Mouse (Mus musculus) heart, embryonic 13.5 days (tissue): Measurements from ENCODE around the gene 6330409D20Rik. TPM values are rescaled to one million over a fixed set of nuclear protein-coding genes. Genes with fewer than 3 reads are reported as not detected.

Source experiments
- ATAC-seq: fragments of 200-750 bp; cut with Nextera tagmentation; 2 replicates; pipeline ENCODE4 v1.8.0; 2017; ENCODE audit warnings: moderate TSS enrichment; ENCODE audit not compliant: insufficient number of reproducible peaks, low FRiP score, low TSS enrichment; ENCODE audit errors: extremely low read depth
- H3K27ac ChIP-seq: fragments of 300-500 bp; sonication (generic); replicated peaks from 2 replicates; pipeline ENCODE4 v1.5.1; 2015; ENCODE audit warnings: moderate library complexity, mild to moderate bottlenecking, inconsistent platforms
- H3K27me3 ChIP-seq: fragments of 300-500 bp; sonication (generic); replicated peaks from 2 replicates; pipeline ENCODE4 v1.6.1; 2015; ENCODE audit warnings: mild to moderate bottlenecking, inconsistent platforms
- H3K36me3 ChIP-seq: fragments of 300-500 bp; sonication (generic); 2 replicates; pipeline ENCODE4 v1.6.1; 2015; ENCODE audit warnings: mild to moderate bottlenecking, inconsistent platforms
- H3K4me1 ChIP-seq: fragments of 300-500 bp; sonication (generic); 2 replicates; pipeline ENCODE4 v1.6.1; 2015; ENCODE audit warnings: inconsistent platforms
- H3K4me2 ChIP-seq: fragments of 300-500 bp; sonication (generic); 2 replicates; pipeline ENCODE4 v1.6.1; 2015; ENCODE audit warnings: inconsistent platforms, mild to moderate bottlenecking, moderate library complexity
- H3K4me3 ChIP-seq: fragments of 300-500 bp; sonication (generic); 2 replicates; pipeline ENCODE4 v1.5.1; 2015; ENCODE audit warnings: moderate library complexity, mild to moderate bottlenecking, inconsistent platforms
- H3K9ac ChIP-seq: fragments of 300-500 bp; sonication (generic); 2 replicates; pipeline ENCODE4 v1.6.1; 2015; ENCODE audit warnings: inconsistent platforms, mild to moderate bottlenecking, moderate library complexity
- H3K9me3 ChIP-seq: fragments of 300-500 bp; sonication (generic); 2 replicates; pipeline ENCODE4 v1.6.1; 2016; ENCODE audit warnings: inconsistent platforms
- WGBS: fragments of 180-500 bp; shearing (Covaris S2); methylation state at CpG from one replicate; pipeline ENCODE4 v1.1.7; 2015; ENCODE audit warnings: mixed read lengths; 5-methylcytosine and 5-hydroxymethylcytosine counted together
- polyA plus RNA-seq: library from polyadenylated mRNA; unstranded; fragments of >200 nt; fragmentation: Nextera tagmentation; extraction: Ambion mirVana; gene quantifications from 2 replicates; pipeline ENCODE4 v1.2.1, GENCODE M21; 2015

The 6330409D20Rik gene
- polyA plus RNA-seq, 1 experiment from 2014 or later, result 0.28 TPM

DNA sequence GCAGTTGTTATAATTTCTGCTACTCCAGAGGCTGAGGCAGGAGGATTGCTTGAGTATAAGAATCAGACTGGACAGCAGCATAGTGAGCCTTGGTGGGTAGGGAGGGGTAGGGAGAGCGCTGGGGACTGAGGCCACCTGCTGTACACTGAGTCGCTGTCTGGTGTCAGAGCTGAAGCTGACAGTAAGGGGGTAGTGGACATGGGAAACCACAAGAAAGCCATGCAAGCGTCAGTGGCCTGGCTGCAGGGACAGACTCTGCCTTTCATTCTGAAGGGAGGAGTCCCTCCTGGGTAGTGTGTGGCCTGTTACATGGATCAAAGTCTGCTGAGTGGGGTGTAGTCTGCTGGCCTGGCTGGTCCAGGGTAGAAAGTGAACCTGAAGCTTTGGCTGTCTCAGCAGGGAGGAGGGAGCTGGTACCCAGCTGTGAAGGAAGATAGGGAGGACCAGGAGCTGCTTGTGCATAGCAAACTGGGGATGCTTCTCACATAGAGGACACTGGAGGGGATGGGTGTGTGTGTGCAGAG is 4.4 kb downstream of the 6330409D20Rik start:
- no peaks in the 10 kb centered on the region for H3K9me3 ChIP-seq
- H3K9ac ChIP-seq, result peak overlapping the region; percentile 50; the same call in 1 of the 2 replicates
- no peak overlapping the region for H3K4me3 ChIP-seq
- H3K4me1 ChIP-seq, result peaks cover 59% of the 10 kb centered on the region
- 0 out of 2 replicates have a peak overlapping the region, but pooled peaks have one; percentile 10 for H3K4me2 ChIP-seq
- 48% methylated on average over 3 of the region's 3 CpGs for WGBS
- peaks cover 14% of the 10 kb centered on the region for H3K36me3 ChIP-seq
- H3K27ac ChIP-seq, result peak overlapping the region; percentile 83
- ATAC-seq, result no peak
- H3K27me3 ChIP-seq, result peaks cover 22% of the 10 kb centered on the region

DNA sequence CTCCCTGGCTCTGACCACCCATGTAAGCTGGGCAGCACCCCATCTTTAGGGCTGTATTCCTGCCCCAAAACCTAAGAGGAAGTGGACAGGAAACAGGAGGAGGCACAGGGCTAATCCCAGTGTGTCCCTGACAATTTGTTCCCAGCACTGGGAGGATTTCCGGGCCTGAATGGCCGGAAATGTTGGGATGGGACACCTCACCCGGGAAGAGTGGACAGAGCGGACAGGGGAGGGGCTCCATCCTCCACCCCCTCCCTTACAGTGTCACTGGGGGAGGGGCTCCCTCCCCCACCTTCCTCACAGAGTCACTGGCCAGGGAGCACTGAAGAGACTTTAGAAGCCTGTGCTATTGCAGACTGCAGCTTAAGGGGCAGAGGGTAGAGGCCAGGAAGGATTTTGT is 5.9 kb downstream of the 6330409D20Rik start:
- Histone ChIP-seq H3K4me1 (peaks cover 64% of the 10 kb centered on the region), H3K36me3 (peaks cover 14% of the 10 kb centered on the region), H3K9me3 (no peaks in the 10 kb centered on the region), H3K27me3 (peaks cover 8% of the 10 kb centered on the region), H3K4me3 (no peak overlapping the region), H3K27ac (peak overlapping the region; percentile 83), H3K4me2 (peak overlapping the region; percentile 33), H3K9ac (no peak overlapping the region)
- ATAC-seq, result no peak
- 50% methylated on average over 4 of the region's 4 CpGs for WGBS

DNA sequence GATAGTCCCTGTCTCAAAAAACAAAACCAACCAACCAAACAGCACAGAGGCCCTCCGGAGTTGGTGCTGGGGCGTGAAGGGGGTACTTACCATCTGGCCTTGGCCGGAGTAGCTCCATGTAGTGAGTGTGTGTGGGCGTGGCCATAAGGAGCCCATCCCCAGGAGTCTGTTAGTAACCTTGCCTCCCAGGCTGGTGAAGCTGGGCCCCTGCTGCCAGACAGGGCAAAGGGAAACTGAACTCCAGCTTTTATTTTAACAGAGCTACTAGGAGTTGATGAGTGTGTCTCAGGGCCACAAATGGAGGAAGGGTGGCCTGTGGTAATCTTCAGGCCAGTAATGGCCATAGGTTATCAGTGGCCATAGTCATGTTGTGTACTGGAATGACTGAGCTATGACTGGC is 6.3 kb downstream of the 6330409D20Rik start:
- Histone ChIP-seq H3K9ac (no peak overlapping the region; the same call in 1 of the 2 replicates), H3K4me3 (no peak overlapping the region), H3K4me2 (peak overlapping the region; percentile 17; the same call in 1 of the 2 replicates), H3K27me3 (peaks cover 3% of the 10 kb centered on the region), H3K27ac (peak overlapping the region; percentile 83), H3K9me3 (no peaks in the 10 kb centered on the region), H3K36me3 (peaks cover 14% of the 10 kb centered on the region), H3K4me1 (peaks cover 69% of the 10 kb centered on the region)
- no peak for ATAC-seq
- WGBS, result 40% methylated on average over 4 of the region's 4 CpGs

GRCm38 (mm10) chr2:32732695-32733094 is 8.1 kb downstream of the 6330409D20Rik start:
- Histone ChIP-seq H3K9me3 (no peaks in the 10 kb centered on the region), H3K27me3 (no peaks in the 10 kb centered on the region; the same call in 1 of the 2 replicates), H3K27ac (peak overlapping the region; percentile 83), H3K36me3 (peaks cover 8% of the 10 kb centered on the region), H3K4me2 (no peak overlapping the region), H3K4me1 (peaks cover 75% of the 10 kb centered on the region), H3K9ac (no peak overlapping the region), H3K4me3 (no peak overlapping the region)
- ATAC-seq, result no peak
- WGBS, result 62% methylated on average over 6 of the region's 6 CpGs

- H3K4me3 ChIP-seq, result no peak overlapping the region
- H3K27me3 ChIP-seq, result no peaks in the 10 kb centered on the region; the same call in 1 of the 2 replicates
- 0 out of 2 replicates have a peak overlapping the region, but pooled peaks have one; percentile 69 for H3K9ac ChIP-seq
- no peak for ATAC-seq
- peak overlapping the region; percentile 73 for H3K4me2 ChIP-seq
- peak overlapping the region; percentile 83 for H3K27ac ChIP-seq
- H3K9me3 ChIP-seq, result no peaks in the 10 kb centered on the region
- 0 out of 2 replicates have a peak, but pooled peaks cover 3% of the 10 kb centered on the region for H3K36me3 ChIP-seq
- peaks cover 78% of the 10 kb centered on the region for H3K4me1 ChIP-seq
- WGBS, result 58% methylated on average over 4 of the region's 4 CpGs
These were observed 8.9 kb downstream of the 6330409D20Rik start for GRCm38 (mm10) chr2:32731911-32732310.

DNA sequence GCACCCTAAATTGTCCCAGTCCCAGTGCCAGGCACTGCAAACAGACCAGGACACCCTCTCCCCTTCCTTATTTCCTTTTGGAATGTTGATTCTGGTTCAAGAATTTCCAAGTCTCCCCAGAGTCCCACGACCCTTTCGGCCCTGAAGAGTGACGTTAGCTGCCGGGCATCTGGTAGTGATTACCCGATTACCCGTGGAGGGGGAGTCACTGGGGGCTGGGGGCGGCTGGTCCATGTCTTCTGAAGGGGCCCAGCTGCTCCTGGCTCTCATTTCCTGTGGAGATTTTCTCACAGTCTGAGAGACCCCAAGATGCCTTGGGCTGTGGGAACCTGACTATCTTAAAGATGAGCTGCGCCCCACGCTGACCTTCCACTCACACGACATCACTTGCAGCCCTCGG is 10.0 kb downstream of the 6330409D20Rik start:
- peaks cover 73% of the 10 kb centered on the region for H3K4me1 ChIP-seq
- WGBS, result 16% methylated on average over 11 of the region's 11 CpGs
- no peak for ATAC-seq

GRCm38 (mm10) chr2:32729547-32729946 is 11.3 kb downstream of the 6330409D20Rik start:
- H3K4me3 ChIP-seq, result peak overlapping the region; percentile 60
- H3K27ac ChIP-seq, result peak overlapping the region; percentile 83
- no peaks in the 10 kb centered on the region for H3K27me3 ChIP-seq
- peak overlapping the region; percentile 73 for H3K4me2 ChIP-seq
- peak overlapping the region; percentile 81 for H3K9ac ChIP-seq
- no peaks in the 10 kb centered on the region for H3K9me3 ChIP-seq
- peaks cover 60% of the 10 kb centered on the region for H3K4me1 ChIP-seq
- 67% methylated on average over 4 of the region's 4 CpGs for WGBS
- peaks cover 13% of the 10 kb centered on the region; the same call in 1 of the 2 replicates for H3K36me3 ChIP-seq
- ATAC-seq, result no peak

More for the DNA sequence above, 10.0 kb downstream of the 6330409D20Rik start:
- H3K9ac ChIP-seq, result peak overlapping the region; percentile 69
- 0 out of 2 replicates have a peak, but pooled peaks cover 3% of the 10 kb centered on the region for H3K36me3 ChIP-seq
- H3K4me2 ChIP-seq, result peak overlapping the region; percentile 73
- H3K27me3 ChIP-seq, result no peaks in the 10 kb centered on the region
- H3K4me3 ChIP-seq, result peak overlapping the region; percentile 60
- H3K27ac ChIP-seq, result peak overlapping the region; percentile 83
- no peaks in the 10 kb centered on the region for H3K9me3 ChIP-seq

- Histone ChIP-seq H3K4me1 (peaks cover 51% of the 10 kb centered on the region), H3K27me3 (no peaks in the 10 kb centered on the region), H3K9me3 (no peaks in the 10 kb centered on the region), H3K9ac (peak overlapping the region; percentile 81), H3K4me3 (peak overlapping the region; percentile 60), H3K36me3 (peaks cover 13% of the 10 kb centered on the region; the same call in 1 of the 2 replicates), H3K4me2 (peak overlapping the region; percentile 73), H3K27ac (peak overlapping the region; percentile 83)
- WGBS, result 22% methylated on average over 7 of the region's 7 CpGs
- no peak; the same call in 1 of the 2 replicates for ATAC-seq
These were observed 12.4 kb downstream of the 6330409D20Rik start for GRCm38 (mm10) chr2:32728463-32728862.

DNA sequence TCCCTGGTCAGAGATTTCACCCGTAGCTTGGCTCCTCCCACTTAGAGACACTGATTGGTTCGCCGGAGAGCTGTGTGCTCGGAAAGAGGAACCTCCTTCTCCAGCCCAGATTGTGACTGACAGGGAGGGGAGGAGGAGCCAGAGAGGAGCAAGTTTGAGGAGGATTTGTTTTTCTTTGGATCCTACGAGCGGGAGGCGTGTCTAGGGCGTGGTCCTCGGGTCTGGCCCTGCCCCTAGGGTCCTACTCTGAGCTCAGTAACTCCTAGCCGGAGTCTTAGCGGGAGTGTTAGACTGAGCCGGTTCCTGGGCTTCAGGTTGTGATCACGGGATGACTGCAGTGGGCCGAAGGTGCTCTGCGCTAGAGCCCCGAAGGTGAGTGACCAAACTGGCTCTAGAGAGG is 13.4 kb downstream of the 6330409D20Rik start:
- H3K4me3 ChIP-seq, result peak overlapping the region; percentile 60
- H3K36me3 ChIP-seq, result peaks cover 13% of the 10 kb centered on the region; the same call in 1 of the 2 replicates
- peak overlapping the region; percentile 73 for H3K4me2 ChIP-seq
- ATAC-seq, result peak; percentile 89
- peak overlapping the region; percentile 81 for H3K9ac ChIP-seq
- H3K9me3 ChIP-seq, result no peaks in the 10 kb centered on the region
- peak overlapping the region; percentile 83 for H3K27ac ChIP-seq
- H3K4me1 ChIP-seq, result peaks cover 43% of the 10 kb centered on the region
- H3K27me3 ChIP-seq, result no peaks in the 10 kb centered on the region
- under 1% methylated on average over 16 of the region's 16 CpGs for WGBS

GRCm38 (mm10) chr2:32724832-32725790 is 15.7 kb downstream of the 6330409D20Rik start:
- no peak for ATAC-seq
- H3K27ac ChIP-seq, result peak overlapping the region; percentile 36; the same call in 1 of the 2 replicates
- peaks cover 10% of the 10 kb centered on the region; the same call in 1 of the 2 replicates for H3K36me3 ChIP-seq
- no peaks in the 10 kb centered on the region for H3K27me3 ChIP-seq
- no peak overlapping the region for H3K4me2 ChIP-seq
- WGBS, result 72% methylated on average over 16 of the region's 16 CpGs
- no peaks in the 10 kb centered on the region for H3K9me3 ChIP-seq
- H3K4me3 ChIP-seq, result no peak overlapping the region
- H3K9ac ChIP-seq, result no peak overlapping the region
- peaks cover 40% of the 10 kb centered on the region for H3K4me1 ChIP-seq

- Histone ChIP-seq H3K27me3 (no peaks in the 10 kb centered on the region), H3K4me1 (peaks cover 33% of the 10 kb centered on the region), H3K36me3 (peaks cover 10% of the 10 kb centered on the region; the same call in 1 of the 2 replicates), H3K4me2 (no peak overlapping the region), H3K9ac (no peak overlapping the region), H3K9me3 (no peaks in the 10 kb centered on the region), H3K4me3 (no peak overlapping the region), H3K27ac (no peak overlapping the region)
- WGBS, result 65% methylated on average over 4 of the region's 4 CpGs
- ATAC-seq, result no peak
These were observed 16.7 kb downstream of the 6330409D20Rik start for GRCm38 (mm10) chr2:32724149-32724548.
